Mouse (Mus musculus): ENCODE measurements at regions not wholly inside any gene's neighbourhood (a gene's known extent, or its start where the extent isn't known, plus 50 kb on each side); places are given as distances from the start of the nearest gene placed in this dataset.

DNA sequence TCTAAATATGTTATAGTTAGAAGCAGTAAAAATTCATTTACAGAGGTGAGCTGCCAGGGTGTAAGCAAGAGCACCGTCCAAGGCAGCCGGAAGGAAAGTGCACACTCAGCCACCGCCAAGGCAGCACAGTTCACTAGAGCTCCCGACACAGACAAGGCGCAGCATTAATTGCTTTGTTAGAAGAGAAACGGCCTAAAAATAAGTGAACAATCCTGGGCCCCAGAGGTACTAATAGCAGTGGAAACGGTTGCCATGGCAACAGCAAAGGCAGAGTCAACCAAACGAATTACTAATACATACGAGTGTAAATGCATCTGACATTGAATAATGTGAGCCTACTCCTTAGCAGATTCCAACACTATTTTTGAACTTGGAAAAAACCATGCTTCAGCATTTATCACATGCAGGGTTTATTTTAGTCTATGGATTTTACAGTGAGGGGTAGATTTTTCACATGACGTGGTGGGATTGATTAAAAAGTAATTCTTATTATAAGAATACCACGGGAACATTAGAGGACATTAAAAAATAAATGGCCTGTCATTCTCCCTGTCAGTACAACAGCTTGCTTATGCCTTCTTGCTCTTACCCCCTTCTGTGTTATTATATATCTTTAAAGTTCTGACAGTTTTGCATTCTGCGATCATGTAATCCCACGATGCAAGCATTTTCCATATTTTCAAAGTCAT is 62.5 kb downstream of the Cavin4 start:
- 20% methylated on average over 13 of the region's 13 CpGs for WGBS
- H3K9ac ChIP-seq (replicated peaks), result no peak overlapping the region
- H3K4me3 ChIP-seq (replicated peaks), result no peak overlapping the region
- peaks cover 24% of the 10 kb centered on the region for H3K4me1 ChIP-seq
- H3K4me2 ChIP-seq, result peak overlapping the region; percentile 15; the same call in 1 of the 2 replicates
- H3K36me3 ChIP-seq, result no peaks in the 10 kb centered on the region
- peak overlapping the region; percentile 67 for H3K27ac ChIP-seq (replicated peaks)
- ATAC-seq (ENCODE audit: low FRiP score), result peak; percentile 78
- H3K27me3 ChIP-seq (replicated peaks), result no peaks in the 10 kb centered on the region
- H3K9me3 ChIP-seq (replicated peaks), result no peaks in the 10 kb centered on the region

GRCm38 (mm10) chr4:48726349-48726835 is 63.1 kb downstream of the Cavin4 start:
- ATAC-seq (ENCODE audit: low FRiP score), result 0 out of 2 replicates have a peak, but pooled peaks have one; percentile 25
- H3K36me3 ChIP-seq, result no peaks in the 10 kb centered on the region
- H3K4me2 ChIP-seq, result no peak overlapping the region
- H3K4me3 ChIP-seq (replicated peaks), result no peak overlapping the region
- H3K27ac ChIP-seq (replicated peaks), result peak overlapping the region; percentile 49; the same call in 1 of the 2 replicates
- no peaks in the 10 kb centered on the region for H3K27me3 ChIP-seq (replicated peaks)
- no peak overlapping the region for H3K9ac ChIP-seq (replicated peaks)
- peaks cover 24% of the 10 kb centered on the region for H3K4me1 ChIP-seq
- H3K9me3 ChIP-seq (replicated peaks), result no peaks in the 10 kb centered on the region
- 46% methylated on average over 11 of the region's 11 CpGs for WGBS

- WGBS, result 66% methylated on average over 10 of the region's 10 CpGs
- no peak for ATAC-seq (ENCODE audit: low FRiP score)
- Histone ChIP-seq H3K4me2 (no peak overlapping the region), H3K4me3 (replicated peaks) (no peak overlapping the region), H3K4me1 (no peaks in the 10 kb centered on the region), H3K9me3 (replicated peaks) (no peaks in the 10 kb centered on the region), H3K9ac (replicated peaks) (no peak overlapping the region), H3K27me3 (replicated peaks) (no peaks in the 10 kb centered on the region), H3K27ac (replicated peaks) (no peak overlapping the region), H3K36me3 (no peaks in the 10 kb centered on the region)
Measured at GRCm38 (mm10) chr4:48734854-48735564, 71.7 kb downstream of the Cavin4 start.

- H3K4me1 ChIP-seq, result no peaks in the 10 kb centered on the region
- H3K4me2 ChIP-seq, result no peak overlapping the region
- no peak overlapping the region for H3K9ac ChIP-seq (replicated peaks)
- no peaks in the 10 kb centered on the region for H3K27me3 ChIP-seq (replicated peaks)
- H3K9me3 ChIP-seq (replicated peaks), result no peaks in the 10 kb centered on the region
- H3K27ac ChIP-seq (replicated peaks), result no peak overlapping the region
- H3K4me3 ChIP-seq (replicated peaks), result no peak overlapping the region
- 95% methylated on average over 3 of the region's 3 CpGs for WGBS
- ATAC-seq (ENCODE audit: low FRiP score), result no peak
- H3K36me3 ChIP-seq, result no peaks in the 10 kb centered on the region
Measured at GRCm38 (mm10) chr4:48746237-48746636, 82.9 kb downstream of the Cavin4 start.

DNA sequence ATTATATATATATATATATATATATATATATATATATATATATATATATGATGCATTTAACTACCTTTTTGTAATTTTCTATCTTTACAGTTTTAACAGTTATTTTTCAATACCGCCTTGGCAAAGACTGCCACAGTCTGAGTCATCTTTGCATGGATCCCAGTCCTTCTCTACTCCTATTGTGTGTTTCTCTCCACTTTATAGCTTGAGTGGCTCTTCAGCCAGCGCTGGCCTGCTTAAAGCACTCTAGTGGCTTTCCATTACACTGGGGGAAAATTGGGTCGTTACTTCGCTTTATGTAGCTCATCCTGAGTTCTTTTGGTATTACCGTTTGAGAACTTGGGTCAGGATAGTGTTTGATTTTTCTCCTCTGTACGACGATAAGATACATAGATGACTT is 86.3 kb downstream of the Cavin4 start:
- WGBS, result 76% methylated on average over 7 of the region's 7 CpGs
- Histone ChIP-seq H3K4me2 (no peak overlapping the region), H3K36me3 (no peaks in the 10 kb centered on the region), H3K9ac (replicated peaks) (no peak overlapping the region), H3K4me3 (replicated peaks) (no peak overlapping the region), H3K27ac (replicated peaks) (no peak overlapping the region), H3K9me3 (replicated peaks) (no peaks in the 10 kb centered on the region), H3K27me3 (replicated peaks) (no peaks in the 10 kb centered on the region), H3K4me1 (0 out of 2 replicates have a peak, but pooled peaks cover 2% of the 10 kb centered on the region)
- no peak for ATAC-seq (ENCODE audit: low FRiP score)

GRCm38 (mm10) chr4:48750087-48750486 is 86.8 kb downstream of the Cavin4 start:
- H3K9me3 ChIP-seq (replicated peaks), result no peaks in the 10 kb centered on the region
- no peak overlapping the region for H3K9ac ChIP-seq (replicated peaks)
- H3K4me3 ChIP-seq (replicated peaks), result no peak overlapping the region
- ATAC-seq (ENCODE audit: low FRiP score), result no peak
- 61% methylated on average over 5 of the region's 5 CpGs for WGBS
- H3K27ac ChIP-seq (replicated peaks), result no peak overlapping the region
- H3K27me3 ChIP-seq (replicated peaks), result no peaks in the 10 kb centered on the region
- no peak overlapping the region for H3K4me2 ChIP-seq
- no peaks in the 10 kb centered on the region for H3K36me3 ChIP-seq
- H3K4me1 ChIP-seq, result 0 out of 2 replicates have a peak, but pooled peaks cover 6% of the 10 kb centered on the region

DNA sequence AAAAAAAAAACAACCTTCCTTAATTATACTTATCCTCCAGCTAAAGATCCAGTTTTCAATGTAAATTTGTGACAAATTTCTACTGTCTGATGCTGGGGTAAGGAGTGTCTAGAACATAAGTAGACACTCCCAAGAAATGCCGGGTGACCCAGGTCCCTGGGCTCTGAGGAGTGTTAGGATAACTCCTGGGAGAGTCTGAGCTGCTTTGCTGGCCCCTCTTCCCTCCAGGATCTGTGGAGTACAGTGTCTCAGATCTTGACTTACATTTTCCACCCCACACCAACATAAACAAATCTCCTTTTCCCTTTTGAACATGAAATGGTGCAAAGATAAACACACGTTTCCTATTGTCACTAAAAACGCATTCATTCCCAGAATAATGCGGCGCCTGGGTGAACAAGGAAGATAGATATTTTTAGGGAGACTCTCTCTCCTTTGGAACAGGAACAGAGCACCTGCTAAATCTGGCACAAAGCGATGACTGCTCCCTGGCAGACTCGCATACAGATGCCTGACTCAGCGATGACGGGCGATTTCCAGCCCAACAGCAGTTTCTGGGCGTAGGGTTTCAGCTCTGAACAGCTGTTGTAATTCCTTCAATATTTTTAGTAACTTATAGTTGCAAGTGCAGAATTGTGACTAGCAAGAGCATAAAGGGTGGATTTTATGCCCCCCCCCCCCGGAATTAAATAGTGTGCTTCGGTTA is 91.3 kb downstream of the Cavin4 start:
- WGBS, result 53% methylated on average over 13 of the region's 13 CpGs
- H3K27me3 ChIP-seq (replicated peaks), result no peaks in the 10 kb centered on the region
- H3K27ac ChIP-seq (replicated peaks), result peak overlapping the region; percentile 64
- no peak overlapping the region for H3K9ac ChIP-seq (replicated peaks)
- H3K9me3 ChIP-seq (replicated peaks), result no peaks in the 10 kb centered on the region
- no peak overlapping the region for H3K4me3 ChIP-seq (replicated peaks)
- H3K4me1 ChIP-seq, result 0 out of 2 replicates have a peak, but pooled peaks cover 6% of the 10 kb centered on the region
- H3K4me2 ChIP-seq, result 0 out of 2 replicates have a peak overlapping the region, but pooled peaks have one; percentile 11
- no peaks in the 10 kb centered on the region for H3K36me3 ChIP-seq
- peak; percentile 72; the same call in 1 of the 2 replicates for ATAC-seq (ENCODE audit: low FRiP score)

- no peak for ATAC-seq (ENCODE audit: low FRiP score)
- Histone ChIP-seq H3K27ac (replicated peaks) (no peak overlapping the region), H3K4me3 (replicated peaks) (no peak overlapping the region), H3K4me2 (no peak overlapping the region), H3K36me3 (no peaks in the 10 kb centered on the region), H3K27me3 (replicated peaks) (no peaks in the 10 kb centered on the region), H3K9me3 (replicated peaks) (no peaks in the 10 kb centered on the region), H3K9ac (replicated peaks) (no peak overlapping the region), H3K4me1 (no peaks in the 10 kb centered on the region)
- WGBS, result 77% methylated on average over 8 of the region's 8 CpGs
Measured at GRCm38 (mm10) chr4:48760625-48761024, 97.3 kb downstream of the Cavin4 start.

DNA sequence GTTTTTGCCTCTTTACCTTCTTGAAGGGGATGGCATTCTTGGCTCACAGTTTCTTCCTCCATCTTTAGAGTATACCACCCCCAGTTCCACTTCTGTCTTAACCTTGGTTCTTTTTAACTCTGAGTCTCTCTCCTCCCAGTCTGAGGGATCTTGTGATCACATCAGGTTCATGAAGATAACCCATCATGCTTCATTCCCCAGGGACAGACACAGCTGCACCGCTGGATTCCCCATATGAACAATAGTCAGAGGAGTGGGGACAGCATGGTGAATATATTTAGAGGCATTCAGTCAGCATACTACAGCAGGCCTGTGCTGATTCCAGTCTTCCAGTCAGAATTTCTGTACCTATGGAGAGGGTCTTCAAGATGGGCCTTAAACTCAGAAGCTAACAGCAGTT is 103.1 kb downstream of the Cavin4 start:
- H3K36me3 ChIP-seq, result no peaks in the 10 kb centered on the region
- 74% methylated on average over 1 of the region's 1 CpGs for WGBS
- no peaks in the 10 kb centered on the region for H3K9me3 ChIP-seq (replicated peaks)
- H3K27me3 ChIP-seq (replicated peaks), result no peaks in the 10 kb centered on the region
- no peak overlapping the region for H3K9ac ChIP-seq (replicated peaks)
- H3K4me2 ChIP-seq, result no peak overlapping the region
- H3K4me3 ChIP-seq (replicated peaks), result no peak overlapping the region
- no peak for ATAC-seq (ENCODE audit: low FRiP score)
- no peak overlapping the region for H3K27ac ChIP-seq (replicated peaks)
- H3K4me1 ChIP-seq, result peaks cover 18% of the 10 kb centered on the region; the same call in 1 of the 2 replicates

DNA sequence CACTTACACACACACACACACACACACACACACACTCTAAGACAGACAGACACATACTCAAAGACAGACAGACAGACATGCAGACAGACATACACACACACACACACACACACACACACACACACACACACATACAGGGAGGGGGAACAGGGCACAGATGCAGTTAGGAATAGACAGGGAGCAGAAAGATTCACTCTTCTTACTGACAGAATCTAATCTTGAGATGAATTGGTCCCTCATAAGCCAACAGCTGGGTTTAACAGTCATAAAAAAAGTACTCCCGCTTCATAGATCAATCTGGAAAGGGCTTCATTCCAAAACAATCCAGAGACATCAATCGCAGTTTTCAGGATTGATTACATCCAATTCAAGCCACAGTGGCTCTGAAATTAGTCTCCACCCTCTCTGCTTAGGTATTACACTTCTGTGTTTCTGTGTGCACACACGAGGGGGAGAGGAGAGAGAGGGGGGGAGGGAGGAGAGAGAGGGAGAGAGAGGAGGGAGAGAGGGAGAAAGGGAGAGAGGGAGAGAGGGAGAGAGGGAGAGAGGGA is 107.2 kb downstream of the Cavin4 start:
- peak overlapping the region; percentile 76 for H3K27ac ChIP-seq (replicated peaks)
- peak; percentile 55 for ATAC-seq (ENCODE audit: low FRiP score)

GRCm38 (mm10) chr4:48770954-48771665 is 107.8 kb downstream of the Cavin4 start:
- peak overlapping the region; percentile 76 for H3K27ac ChIP-seq (replicated peaks)
- ATAC-seq (ENCODE audit: low FRiP score), result peak; percentile 92
- H3K9ac ChIP-seq (replicated peaks), result no peak overlapping the region
- no peak overlapping the region for H3K4me3 ChIP-seq (replicated peaks)
- peak overlapping the region; percentile 41 for H3K4me2 ChIP-seq
- WGBS, result 23% methylated on average over 14 of the region's 14 CpGs
- H3K27me3 ChIP-seq (replicated peaks), result no peaks in the 10 kb centered on the region
- H3K4me1 ChIP-seq, result peaks cover 26% of the 10 kb centered on the region
- no peaks in the 10 kb centered on the region for H3K9me3 ChIP-seq (replicated peaks)
- no peaks in the 10 kb centered on the region for H3K36me3 ChIP-seq

More for the DNA sequence above, 107.2 kb downstream of the Cavin4 start:
- H3K4me3 ChIP-seq (replicated peaks), result no peak overlapping the region
- H3K9ac ChIP-seq (replicated peaks), result 0 out of 2 replicates have a peak overlapping the region, but pooled peaks have one; percentile 10
- H3K27me3 ChIP-seq (replicated peaks), result no peaks in the 10 kb centered on the region
- H3K36me3 ChIP-seq, result no peaks in the 10 kb centered on the region
- peak overlapping the region; percentile 15 for H3K4me2 ChIP-seq
- H3K9me3 ChIP-seq (replicated peaks), result no peaks in the 10 kb centered on the region
- 23% methylated on average over 3 of the region's 3 CpGs for WGBS
- peaks cover 26% of the 10 kb centered on the region for H3K4me1 ChIP-seq

Measured in neural tube, embryonic 15.5 days (tissue).